Mouse (Mus musculus) CD4-positive, CD25-positive, alpha-beta regulatory T cell, adult 9 weeks (primary cell): ENCODE measurements around the gene Olfr191. TPM values are rescaled to one million over a fixed set of nuclear protein-coding genes. Genes with fewer than 3 reads are reported as not detected.

Source experiments
- polyA plus RNA-seq: library from polyadenylated mRNA; unstranded; fragments of 100-300 nt; shearing (Covaris generic); gene quantifications from one replicate; pipeline ENCODE4 v1.2.1, GENCODE M21; 2017

Gene Olfr191
- not detected for polyA plus RNA-seq

GRCm38 (mm10) chr16:59089722-59090121, at the start of gene Olfr191:
Gene Olfr191, minus strand, starts transcription at chr16:59089822.

GRCm38 (mm10) chr16:59120969-59121368, 31.3 kb upstream of the Olfr191 start, which contains the start of gene Olfr194:
Gene Olfr194, minus strand, starts transcription at chr16:59121069.

GRCm38 (mm10) chr16:59111781-59112180, 22.2 kb upstream of the Olfr191 start, which contains the start of gene Olfr193:
Gene Olfr193, minus strand, starts transcription at chr16:59111881.

DNA sequence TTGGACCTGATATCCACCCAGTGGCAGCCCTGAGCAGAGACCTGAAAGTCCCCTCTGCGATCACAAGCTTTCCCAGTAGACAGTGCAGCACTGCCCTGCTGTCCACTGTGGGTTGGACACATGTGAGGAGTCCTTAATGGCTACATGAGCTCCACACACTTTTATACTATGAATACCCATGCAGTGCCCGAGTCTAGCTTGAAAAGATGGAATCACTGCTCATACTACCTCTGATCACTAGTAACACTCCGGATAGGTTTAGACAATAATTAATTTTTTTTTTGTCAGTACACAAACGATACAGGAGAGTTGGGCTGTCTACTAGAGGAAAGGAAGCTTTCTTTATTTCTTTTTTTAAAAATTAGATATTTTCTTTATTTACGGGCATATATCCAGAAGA, 11.7 kb downstream of the Olfr191 start, which contains the start of gene Olfr190:
Olfr190 (minus strand) TSS at position 101 of the 400 bp plus-strand sequence.

DNA sequence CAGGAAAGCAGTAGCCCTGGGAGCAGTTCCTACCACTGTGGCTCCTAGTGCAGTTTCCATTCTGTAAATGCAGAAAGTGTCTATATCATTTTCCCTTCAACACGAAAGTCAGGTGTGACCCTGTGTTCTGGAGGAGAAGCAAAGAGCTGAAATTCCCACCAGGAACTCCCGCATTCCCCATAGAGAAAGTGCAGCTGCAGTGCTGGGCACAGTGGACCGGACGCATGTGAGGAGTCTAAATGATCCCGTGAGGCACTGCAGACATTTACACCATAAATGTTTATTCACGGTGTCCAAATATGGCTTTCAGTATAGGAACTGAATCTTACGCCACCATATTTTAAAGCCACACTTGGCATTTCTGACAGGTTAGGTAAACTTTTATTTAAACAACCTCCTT, 49.9 kb downstream of the Olfr191 start, which contains the start of gene Olfr187:
Olfr187 (minus strand) TSS at position 58 of the 400 bp plus-strand sequence.

Other genes with a start within 250 kb of the Olfr191 start
- not detected for gene Olfr177, start 215.1 kb downstream of the Olfr191 start, polyA plus RNA-seq
- not detected for gene Olfr178, start 197.8 kb downstream of the Olfr191 start, polyA plus RNA-seq
- 0.27 TPM for gene Olfr181, start 161.1 kb downstream of the Olfr191 start, polyA plus RNA-seq
- not detected for gene Olfr180, start 160.4 kb downstream of the Olfr191 start, polyA plus RNA-seq
- not detected for gene Olfr183, start 94.5 kb downstream of the Olfr191 start, polyA plus RNA-seq
- 0.12 TPM for gene Olfr186, start 59.5 kb downstream of the Olfr191 start, polyA plus RNA-seq
- gene Olfr187, start 50.1 kb downstream of the Olfr191 start, polyA plus RNA-seq = not detected
- not detected for gene Olfr190, start 11.8 kb downstream of the Olfr191 start, polyA plus RNA-seq
- not detected for gene Olfr193, start 22.1 kb upstream of the Olfr191 start, polyA plus RNA-seq
- not detected for gene Olfr194, start 31.2 kb upstream of the Olfr191 start, polyA plus RNA-seq
- gene Olfr195, start 57.2 kb upstream of the Olfr191 start, polyA plus RNA-seq = not detected
- gene Olfr196, start 80.6 kb upstream of the Olfr191 start, polyA plus RNA-seq = not detected
- gene Olfr198, start 113.7 kb upstream of the Olfr191 start, polyA plus RNA-seq = not detected
- gene Olfr199, start 129.9 kb upstream of the Olfr191 start, polyA plus RNA-seq = not detected
- not detected for gene Olfr201, start 182.8 kb upstream of the Olfr191 start, polyA plus RNA-seq
- not detected for gene Olfr202, start 197.0 kb upstream of the Olfr191 start, polyA plus RNA-seq
- not detected for gene Olfr203, start 209.1 kb upstream of the Olfr191 start, polyA plus RNA-seq
- not detected for gene Olfr204, start 228.4 kb upstream of the Olfr191 start, polyA plus RNA-seq
- not detected for gene Olfr205, start 241.3 kb upstream of the Olfr191 start, polyA plus RNA-seq